ENCODE assay signal across 19 mouse cellular contexts in genomic region chr14:13732731-13733697, GRCm38 (mm10).
A peak's percentile ranks its signal among the peaks of the same experiment; 100 is the strongest.
DNase-seq lines count a peak whose midpoint lies in the region; ATAC-seq lines count a peak whose summit lies in the region.
"Had no signal": no experiment of that assay in that cellular context is flagged by ENCODE, and none has a peak within 500 bp of the region (broad histone marks: within the 10 kb centered on the region; RNA-seq: fewer than 3 reads in every experiment).

No protein-coding gene starts in this region.

- no peak overlapping the region for H3K4me3 ChIP-seq in embryonic facial prominence, embryonic 14.5 days (ENCODE audit: low read depth, low read length)
- H3K4me3 ChIP-seq in embryonic facial prominence, embryonic 10.5 days, result no peak overlapping the region
- no peak overlapping the region for H3K4me3 ChIP-seq in midbrain, embryonic 13.5 days (replicated peaks)
- no peak overlapping the region for H3K4me3 ChIP-seq in midbrain, embryonic 10.5 days
- no peak overlapping the region for H3K4me3 ChIP-seq in neural tube, embryonic 15.5 days (replicated peaks)
- H3K4me3 ChIP-seq: embryonic facial prominence, embryonic 13.5 days; limb, embryonic 15.5 days had no signal

- no peak overlapping the region for H3K4me2 ChIP-seq in embryonic facial prominence, embryonic 14.5 days (ENCODE audit: low read depth, low read length)
- no peak overlapping the region for H3K4me2 ChIP-seq in midbrain, embryonic 13.5 days (replicated peaks)
- no peak overlapping the region for H3K4me2 ChIP-seq in neural tube, embryonic 15.5 days
- H3K4me2 ChIP-seq: embryonic facial prominence, embryonic 13.5 days; limb, embryonic 15.5 days had no signal

- no peaks in the 10 kb centered on the region for H3K9me3 ChIP-seq in embryonic facial prominence, embryonic 14.5 days (ENCODE audit: control insufficient read depth, low read length)
- no peaks in the 10 kb centered on the region for H3K9me3 ChIP-seq in embryonic facial prominence, embryonic 10.5 days
- H3K9me3 ChIP-seq in midbrain, embryonic 13.5 days, result no peaks in the 10 kb centered on the region
- no peaks in the 10 kb centered on the region for H3K9me3 ChIP-seq in midbrain, embryonic 10.5 days (replicated peaks)
- H3K9me3 ChIP-seq in neural tube, embryonic 15.5 days (replicated peaks), result peaks cover 10% of the 10 kb centered on the region; the same call in 1 of the 2 replicates
- H3K9me3 ChIP-seq: embryonic facial prominence, embryonic 13.5 days; limb, embryonic 15.5 days had no signal

- 47% methylated on average over 8 of the region's 8 CpGs for WGBS in embryonic facial prominence, embryonic 14.5 days
- WGBS in embryonic facial prominence, embryonic 10.5 days, result 63% methylated on average over 8 of the region's 8 CpGs
- 58% methylated on average over 8 of the region's 8 CpGs for WGBS in midbrain, embryonic 13.5 days
- 70% methylated on average over 8 of the region's 8 CpGs for WGBS in midbrain, embryonic 10.5 days
- 49% methylated on average over 8 of the region's 8 CpGs for WGBS in neural tube, embryonic 15.5 days

- H3K27ac ChIP-seq in embryonic facial prominence, embryonic 14.5 days (replicated peaks; ENCODE audit: low read depth, low read length), result no peak overlapping the region
- no peak overlapping the region for H3K27ac ChIP-seq in embryonic facial prominence, embryonic 10.5 days (replicated peaks)
- H3K27ac ChIP-seq in midbrain, embryonic 13.5 days, result no peak overlapping the region
- no peak overlapping the region for H3K27ac ChIP-seq in midbrain, embryonic 10.5 days (replicated peaks)
- H3K27ac ChIP-seq in neural tube, embryonic 15.5 days (replicated peaks), result no peak overlapping the region
- H3K27ac ChIP-seq: embryonic facial prominence, embryonic 13.5 days; limb, embryonic 15.5 days had no signal

- no peaks in the 10 kb centered on the region for H3K27me3 ChIP-seq in embryonic facial prominence, embryonic 14.5 days (replicated peaks; ENCODE audit: control insufficient read depth, insufficient read depth, low read length)
- H3K27me3 ChIP-seq in embryonic facial prominence, embryonic 10.5 days (replicated peaks; ENCODE audit: low read depth, poor library complexity, severe bottlenecking), result no peaks in the 10 kb centered on the region
- no peaks in the 10 kb centered on the region for H3K27me3 ChIP-seq in midbrain, embryonic 13.5 days
- no peaks in the 10 kb centered on the region for H3K27me3 ChIP-seq in midbrain, embryonic 10.5 days (ENCODE audit: low read depth, poor library complexity, severe bottlenecking)
- no peaks in the 10 kb centered on the region for H3K27me3 ChIP-seq in neural tube, embryonic 15.5 days (replicated peaks)
- H3K27me3 ChIP-seq: CH12.LX; embryonic facial prominence, embryonic 13.5 days; limb, embryonic 15.5 days had no signal

- no peak for ATAC-seq in embryonic facial prominence, embryonic 14.5 days (ENCODE audit: low read depth)
- ATAC-seq in midbrain, embryonic 13.5 days, result peak; percentile 83
- ATAC-seq in neural tube, embryonic 15.5 days (ENCODE audit: low FRiP score), result peak; percentile 76
- ATAC-seq: inflammation-experienced regulatory T-cells, adult 6 months had no signal

- no peaks in the 10 kb centered on the region for H3K36me3 ChIP-seq in embryonic facial prominence, embryonic 14.5 days (ENCODE audit: control insufficient read depth, insufficient read depth, low read length)
- no peaks in the 10 kb centered on the region for H3K36me3 ChIP-seq in embryonic facial prominence, embryonic 10.5 days (replicated peaks)
- H3K36me3 ChIP-seq in midbrain, embryonic 13.5 days, result no peaks in the 10 kb centered on the region
- H3K36me3 ChIP-seq in midbrain, embryonic 10.5 days, result no peaks in the 10 kb centered on the region
- no peaks in the 10 kb centered on the region for H3K36me3 ChIP-seq in neural tube, embryonic 15.5 days
- H3K36me3 ChIP-seq: embryonic facial prominence, embryonic 13.5 days; limb, embryonic 15.5 days had no signal

- no peak overlapping the region for H3K9ac ChIP-seq in embryonic facial prominence, embryonic 14.5 days (ENCODE audit: low read depth, low read length)
- no peak overlapping the region for H3K9ac ChIP-seq in midbrain, embryonic 13.5 days (replicated peaks)
- no peak overlapping the region for H3K9ac ChIP-seq in neural tube, embryonic 15.5 days (replicated peaks)
- H3K9ac ChIP-seq: embryonic facial prominence, embryonic 13.5 days; limb, embryonic 15.5 days had no signal

- H3K4me1 ChIP-seq in embryonic facial prominence, embryonic 14.5 days (ENCODE audit: control insufficient read depth, insufficient read depth, low read length), result no peaks in the 10 kb centered on the region
- peaks cover 3% of the 10 kb centered on the region; the same call in 1 of the 2 replicates for H3K4me1 ChIP-seq in embryonic facial prominence, embryonic 10.5 days
- H3K4me1 ChIP-seq in midbrain, embryonic 13.5 days (replicated peaks), result no peaks in the 10 kb centered on the region
- H3K4me1 ChIP-seq in midbrain, embryonic 10.5 days, result no peaks in the 10 kb centered on the region
- H3K4me1 ChIP-seq in neural tube, embryonic 15.5 days, result no peaks in the 10 kb centered on the region
- H3K4me1 ChIP-seq: embryonic facial prominence, embryonic 13.5 days; limb, embryonic 15.5 days had no signal

- peak; percentile 59 for DNase-seq in embryonic facial prominence, embryonic 14.5 days (ENCODE audit: low spot score)
- DNase-seq in embryonic facial prominence, embryonic 10.5 days (ENCODE audit: low spot score), result no peak
- no peak for DNase-seq in midbrain, embryonic 10.5 days (ENCODE audit: low spot score)
- DNase-seq in fat pad, adult 2 months (ENCODE audit: extremely low read depth, low read depth, low spot score), result peak; percentile 23
- DNase-seq in gastrocnemius, adult 8-10 months (ENCODE audit: low spot score in 2 of 2), result no peak
- DNase-seq in B cell, adult 2 months, result no peak
- DNase-seq: adrenal gland, postnatal 10 days; cerebellum, adult 8-10 months; gastrocnemius, postnatal 14 days; kidney, adult 9 months; kidney, postnatal 4 days; lung, postnatal 10 days; right cerebral cortex, postnatal 14 days had no signal

Comparison
In these comparisons a context has a peak if more than half of its experiments do, and no peak if none do; other contexts are left out.
1. DNase-seq: peak in embryonic facial prominence, embryonic 14.5 days (single experiment) and fat pad, adult 2 months (single experiment); none in embryonic facial prominence, embryonic 10.5 days (single experiment), midbrain, embryonic 10.5 days (single experiment), gastrocnemius, adult 8-10 months (0 of 2) and B cell, adult 2 months (0 of 2).